ENCODE assay signal across 9 mouse cellular contexts in genomic region chr5:100369825-100370459, GRCm38 (mm10). TPM values are rescaled to one million over a fixed set of nuclear protein-coding genes. Genes with fewer than 3 reads are reported as not detected.
A peak's percentile ranks its signal among the peaks of the same experiment; 100 is the strongest.
DNase-seq lines count a peak whose midpoint lies in the region; ATAC-seq and TF ChIP-seq lines count a peak whose summit lies in the region.
"Had no signal": no experiment of that assay in that cellular context is flagged by ENCODE, and none has a peak within 500 bp of the region (broad histone marks: within the 10 kb centered on the region; RNA-seq: fewer than 3 reads in every experiment).

No protein-coding gene starts in this region.

- WGBS in heart, postnatal 0 days = 44% methylated on average over 11 of the region's 11 CpGs
- WGBS in lung, embryonic 16.5 days = 83% methylated on average over 11 of the region's 11 CpGs

- H3K27me3 ChIP-seq in heart, postnatal 0 days (ENCODE audit: control insufficient read depth, insufficient read depth, low read length) = no peaks in the 10 kb centered on the region
- no peaks in the 10 kb centered on the region for H3K27me3 ChIP-seq in lung, embryonic 16.5 days (ENCODE audit: control insufficient read depth, insufficient read depth, low read depth, low read length)
- H3K27me3 ChIP-seq: liver, embryonic 15.5 days had no signal

- H3K9me3 ChIP-seq in heart, postnatal 0 days (replicated peaks; ENCODE audit: control insufficient read depth, low read length) = no peaks in the 10 kb centered on the region
- no peaks in the 10 kb centered on the region for H3K9me3 ChIP-seq in lung, embryonic 16.5 days (ENCODE audit: control insufficient read depth, low read length)
- H3K9me3 ChIP-seq: liver, embryonic 15.5 days had no signal

- no peak overlapping the region for H3K4me3 ChIP-seq in heart, postnatal 0 days (ENCODE audit: low read depth, low read length)
- H3K4me3 ChIP-seq in lung, embryonic 16.5 days (ENCODE audit: low read length) = no peak overlapping the region
- H3K4me3 ChIP-seq: liver, embryonic 15.5 days had no signal

- TF ChIP-seq CTCF in heart, postnatal 0 days (IDR thresholded peaks at IDR 0.05; ENCODE audit: low read depth) = no peak

- TF ChIP-seq EP300 in heart, postnatal 0 days (IDR thresholded peaks at IDR 0.05; ENCODE audit: low read depth) = no peak

- peaks cover 3% of the 10 kb centered on the region; the same call in 1 of the 2 replicates for H3K4me1 ChIP-seq in heart, postnatal 0 days (ENCODE audit: control insufficient read depth, insufficient read depth)
- peaks cover 4% of the 10 kb centered on the region; the same call in 1 of the 2 replicates for H3K4me1 ChIP-seq in lung, embryonic 16.5 days (replicated peaks; ENCODE audit: control insufficient read depth, insufficient read depth, low read length)
- H3K4me1 ChIP-seq: liver, embryonic 15.5 days had no signal

- H3K9ac ChIP-seq in heart, postnatal 0 days (replicated peaks; ENCODE audit: low read depth, low read length) = no peak overlapping the region
- no peak overlapping the region for H3K9ac ChIP-seq in lung, embryonic 16.5 days (ENCODE audit: low read length)
- H3K9ac ChIP-seq: liver, embryonic 15.5 days had no signal

- H3K27ac ChIP-seq in heart, postnatal 0 days (ENCODE audit: low read depth) = peak overlapping the region; percentile 73
- H3K27ac ChIP-seq in lung, embryonic 16.5 days (ENCODE audit: low read length) = 0 out of 2 replicates have a peak overlapping the region, but pooled peaks have one; percentile 2
- H3K27ac ChIP-seq: liver, embryonic 15.5 days had no signal

- H3K36me3 ChIP-seq in heart, postnatal 0 days (replicated peaks; ENCODE audit: control insufficient read depth, insufficient read depth, low read length) = peaks cover 79% of the 10 kb centered on the region
- peaks cover 38% of the 10 kb centered on the region for H3K36me3 ChIP-seq in lung, embryonic 16.5 days (ENCODE audit: control insufficient read depth, insufficient read depth, low read length)

- no peak overlapping the region; the same call in 1 of the 2 replicates for H3K4me2 ChIP-seq in heart, postnatal 0 days (ENCODE audit: low read depth, low read length)
- no peak overlapping the region for H3K4me2 ChIP-seq in lung, embryonic 16.5 days (ENCODE audit: low read depth, low read length)
- H3K4me2 ChIP-seq: liver, embryonic 15.5 days had no signal

- ATAC-seq in heart, postnatal 0 days (ENCODE audit: insufficient read depth, low read depth) = peak; percentile 84
- peak; percentile 50 for ATAC-seq in lung, embryonic 16.5 days (ENCODE audit: low read depth)

- DNase-seq in layer of hippocampus, adult 11-12 months (ENCODE audit: low spot score) = peak; percentile 59
- no peak for DNase-seq in layer of hippocampus, adult 9-10 months (ENCODE audit: low spot score)
- DNase-seq in cerebellum, adult 9-10 months = peak; percentile 86
- peak; percentile 49 for DNase-seq in heart, postnatal 0 days (ENCODE audit: low spot score)
- no peak for DNase-seq in spleen, postnatal 10 days (ENCODE audit: low spot score in 2 of 2)
- DNase-seq in gastrocnemius, postnatal 36 days = no peak
- DNase-seq in gastrocnemius, postnatal 25 days = no peak

- intact Hi-C loops in gastrocnemius, postnatal 36 days (cut with DNase I) = no loop called here

RNA-seq across cellular contexts. Expression of gene Sec31a, which starts 46.1 kb away (rescaled TPM):
- 246 and 258 TPM in 2 replicates for total RNA-seq in heart, postnatal 0 days (2014; rRNA removed; ENCODE audit: low replicate concordance)
- 101 and 102 TPM in 2 replicates for polyA plus RNA-seq in heart, postnatal 0 days (2015; fragmentation: Nextera tagmentation; extraction: Ambion mirVana)
- 156 and 161 TPM in 2 replicates for polyA plus RNA-seq in lung, embryonic 16.5 days (2015; fragmentation: Nextera tagmentation; extraction: Ambion mirVana)
- 10 to 100 TPM; 50.8 to 59.9 TPM for total RNA-seq in gastrocnemius, postnatal 36 days (2021)
- 10 to 100 TPM; 61.2 to 65.4 TPM for total RNA-seq in gastrocnemius, postnatal 25 days (2021)

Comparison
In these comparisons a context has a peak if more than half of its experiments do, and no peak if none do; other contexts are left out.
1. DNase-seq: peak in layer of hippocampus, adult 11-12 months (single experiment), cerebellum, adult 9-10 months (single experiment) and heart, postnatal 0 days (single experiment); none in layer of hippocampus, adult 9-10 months (single experiment), spleen, postnatal 10 days (0 of 2), gastrocnemius, postnatal 36 days (0 of 2) and gastrocnemius, postnatal 25 days (single experiment).